Mouse (Mus musculus) MEL (cell line): ENCODE results near the gene Ttc41.

Experiments
- CHD1 ChIP-seq: IDR thresholded peaks from 2 replicates; pipeline ENCODE4 v1.6.1; 2012; ENCODE audit warnings: low read depth, mild to moderate bottlenecking, inconsistent platforms, low read length, improper control_type of control experiment
- E2F4 ChIP-seq: IDR thresholded peaks from 2 replicates; pipeline ENCODE4 v1.6.1; 2011; ENCODE audit warnings: low read depth, low read length, improper control_type of control experiment, borderline replicate concordance
- EP300 ChIP-seq, 2 experiments: IDR thresholded peaks; 2 replicates each; pipeline ENCODE4 v1.6.1; 2011; ENCODE audit warnings: improper control_type of control experiment in 2 of 2, low read length in 2 of 2, low read depth in 1 of 2, mild to moderate bottlenecking in 1 of 2
- JUND ChIP-seq: IDR thresholded peaks from 2 replicates; pipeline ENCODE4 v1.6.1; 2011; ENCODE audit warnings: low read depth, mild to moderate bottlenecking, improper control_type of control experiment, low read length
- POLR2A ChIP-seq, 2 experiments: IDR thresholded peaks; 2 replicates each; pipeline ENCODE4 v1.6.1; 2011 to 2012; ENCODE audit warnings: low read length in 2 of 2, mild to moderate bottlenecking in 2 of 2, control low read depth in 1 of 2, improper control_type of control experiment in 1 of 2, low read depth in 1 of 2, moderate library complexity in 1 of 2; ENCODE audit not compliant: control insufficient read depth in 1 of 2, insufficient read depth in 1 of 2, poor library complexity in 1 of 2
- POLR2AphosphoS5 ChIP-seq: IDR thresholded peaks from 2 replicates; pipeline ENCODE4 v1.6.1; 2012; ENCODE audit warnings: low read depth, borderline replicate concordance, mild to moderate bottlenecking, inconsistent platforms, low read length, moderate library complexity, mixed read lengths
- RAD21 ChIP-seq: IDR thresholded peaks from 2 replicates; pipeline ENCODE4 v1.6.1; 2011; ENCODE audit warnings: mild to moderate bottlenecking, low read depth, low read length, improper control_type of control experiment
- USF2 ChIP-seq, 2 experiments: IDR thresholded peaks; 2 replicates each; pipeline ENCODE4 v1.6.1; 2011 to 2012; ENCODE audit warnings: improper control_type of control experiment in 2 of 2, low read length in 2 of 2, borderline replicate concordance in 1 of 2, inconsistent platforms in 1 of 2, low read depth in 1 of 2, mild to moderate bottlenecking in 1 of 2; ENCODE audit not compliant: insufficient read depth in 1 of 2
- ZMIZ1 ChIP-seq: IDR thresholded peaks from 2 replicates; pipeline ENCODE4 v1.6.1; 2012; ENCODE audit warnings: low read depth, mild to moderate bottlenecking, inconsistent platforms, low read length, improper control_type of control experiment, moderate library complexity
- ZNF384 ChIP-seq: IDR thresholded peaks from 2 replicates; pipeline ENCODE4 v1.6.1; 2012; ENCODE audit warnings: low read depth, mild to moderate bottlenecking, inconsistent platforms, low read length, improper control_type of control experiment

DNA sequence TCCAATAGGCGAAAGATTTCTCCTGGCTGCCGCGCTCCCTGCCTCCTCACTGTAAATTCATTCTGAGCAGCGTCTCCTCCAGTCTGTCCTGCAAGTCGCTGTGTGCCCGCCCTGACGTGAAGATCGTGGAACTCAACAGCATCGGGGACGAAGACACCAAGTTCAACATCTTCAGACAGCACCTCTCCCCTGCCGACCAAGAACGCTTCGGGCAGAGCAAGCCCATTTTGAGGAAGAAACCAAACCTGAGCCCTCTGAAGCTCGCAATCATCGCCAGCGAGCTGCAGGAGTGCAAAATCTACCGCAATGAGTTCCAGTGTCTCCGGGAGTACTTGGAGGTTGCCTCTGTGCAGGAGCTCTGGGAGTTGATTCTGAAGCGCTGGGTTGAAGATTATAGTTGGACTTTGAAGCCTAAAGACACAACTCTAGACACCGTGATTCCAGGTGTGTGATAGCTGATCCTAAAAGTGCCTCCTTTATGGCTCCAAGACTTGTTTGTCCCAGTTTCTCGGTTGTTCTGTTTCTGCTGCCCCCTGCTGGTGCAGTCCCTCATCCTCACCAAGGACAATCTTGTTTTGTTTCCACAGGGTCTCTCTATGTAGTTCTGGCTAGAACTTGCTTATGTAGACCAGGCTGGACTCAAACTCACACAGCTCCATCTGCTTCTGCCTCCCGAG, 25.4 kb downstream of the Ttc41 start:
- TF ChIP-seq RAD21, result peak; percentile 90
- TF ChIP-seq EP300 (IDR thresholded peaks at IDR 0.05; ENCODE audit: low read depth in 1 of 2, low read length in 2 of 2), result no peak
- no peak for TF ChIP-seq POLR2AphosphoS5
- no peak for TF ChIP-seq USF2 (IDR thresholded peaks at IDR 0.05; ENCODE audit: borderline replicate concordance in 1 of 2, insufficient read depth in 1 of 2, low read depth in 1 of 2, low read length in 2 of 2)
- no peak for TF ChIP-seq ZNF384
- TF ChIP-seq CHD1, result no peak
- TF ChIP-seq JUND, result no peak
- TF ChIP-seq POLR2A (IDR thresholded peaks at IDR 0.05; ENCODE audit: control insufficient read depth in 1 of 2, insufficient read depth in 1 of 2, low read depth in 1 of 2, low read length in 2 of 2, poor library complexity in 1 of 2), result no peak
- no peak for TF ChIP-seq E2F4
- TF ChIP-seq ZMIZ1, result no peak
